In the genomic region with DNA sequence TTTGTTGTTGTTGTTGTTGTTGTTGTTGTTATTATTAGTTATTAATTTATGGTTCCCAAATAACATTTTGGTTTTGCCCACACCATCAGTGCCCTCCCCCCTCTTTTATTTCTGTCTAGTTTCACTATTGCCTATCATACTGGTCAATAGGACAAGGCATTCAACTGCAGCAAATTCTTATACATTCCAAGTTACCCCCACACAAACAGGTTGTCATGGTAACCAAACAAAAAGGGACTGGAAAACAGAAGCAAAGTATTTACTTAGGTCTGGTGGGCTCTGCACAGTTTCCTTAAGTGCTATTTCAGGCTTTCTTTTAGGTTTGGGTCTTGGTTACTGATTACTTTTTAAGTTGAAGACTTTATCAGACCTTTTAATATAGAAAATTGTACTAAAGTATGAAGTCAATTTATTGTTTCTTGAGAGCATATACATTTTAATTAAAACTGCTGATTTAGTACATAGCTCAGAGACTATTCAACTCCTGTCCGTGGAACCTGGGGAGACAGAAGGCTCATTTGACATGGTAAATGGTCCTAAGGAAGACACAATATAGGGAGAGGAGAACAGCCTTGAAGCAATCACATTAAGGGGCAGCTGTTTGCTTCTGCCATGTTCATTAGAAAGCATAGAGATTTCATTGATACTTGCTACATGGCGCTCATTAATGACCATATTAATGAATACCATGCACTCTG, we compare ENCODE assay signal across 16 mouse cellular contexts.
DNase-seq lines count a peak whose midpoint lies in the region; ATAC-seq lines count a peak whose summit lies in the region.
"Had no signal": no experiment of that assay in that cellular context is flagged by ENCODE, and none has a peak within 500 bp of the region (broad histone marks: within the 10 kb centered on the region; RNA-seq: fewer than 3 reads in every experiment).

No protein-coding gene starts in this region.

- no peaks in the 10 kb centered on the region for H3K4me1 ChIP-seq in hindbrain, embryonic 11.5 days (replicated peaks; ENCODE audit: control insufficient read depth, insufficient read depth, low read length)
- H3K4me1 ChIP-seq in hindbrain, embryonic 10.5 days (replicated peaks) = peaks cover 16% of the 10 kb centered on the region
- peaks cover 12% of the 10 kb centered on the region for H3K4me1 ChIP-seq in midbrain, embryonic 15.5 days
- H3K4me1 ChIP-seq: liver, embryonic 13.5 days; stomach, embryonic 15.5 days had no signal

- peaks cover 20% of the 10 kb centered on the region for H3K27me3 ChIP-seq in hindbrain, embryonic 11.5 days (ENCODE audit: control insufficient read depth, insufficient read depth, low read length)
- H3K27me3 ChIP-seq in hindbrain, embryonic 10.5 days (ENCODE audit: insufficient read depth, poor library complexity, severe bottlenecking) = peaks cover 76% of the 10 kb centered on the region
- peaks cover 5% of the 10 kb centered on the region; the same call in 1 of the 2 replicates for H3K27me3 ChIP-seq in midbrain, embryonic 15.5 days (replicated peaks)
- H3K27me3 ChIP-seq: liver, embryonic 13.5 days; stomach, embryonic 15.5 days had no signal

- H3K27ac ChIP-seq in hindbrain, embryonic 11.5 days (ENCODE audit: low read depth, low read length) = no peak overlapping the region
- no peak overlapping the region for H3K27ac ChIP-seq in hindbrain, embryonic 10.5 days
- H3K27ac ChIP-seq in midbrain, embryonic 15.5 days = no peak overlapping the region
- H3K27ac ChIP-seq: left cerebral cortex, adult 2 months; liver, embryonic 13.5 days; stomach, embryonic 15.5 days had no signal

- H3K36me3 ChIP-seq in hindbrain, embryonic 11.5 days (ENCODE audit: control insufficient read depth, insufficient read depth, low read length) = no peaks in the 10 kb centered on the region
- no peaks in the 10 kb centered on the region for H3K36me3 ChIP-seq in hindbrain, embryonic 10.5 days
- no peaks in the 10 kb centered on the region for H3K36me3 ChIP-seq in midbrain, embryonic 15.5 days (replicated peaks)
- H3K36me3 ChIP-seq: liver, embryonic 13.5 days; stomach, embryonic 15.5 days had no signal

- DNase-seq in hindbrain, embryonic 11.5 days (ENCODE audit: low spot score) = peak; percentile 51
- no peak for DNase-seq in hindbrain, embryonic 10.5 days (ENCODE audit: low spot score)
- DNase-seq in Muller cell, postnatal 12 days (ENCODE audit: inconsistent ontology term) = peak; percentile 34
- peak; percentile 49 for DNase-seq in embryo, embryonic 9.5 days (ENCODE audit: extremely low spot score)
- no peak for DNase-seq in heart, postnatal 14 days
- no peak for DNase-seq in thymus, postnatal 14 days
- DNase-seq: B cell, adult 2 months; cerebellum, adult 11-12 months; kidney, adult 9 months; liver, embryonic 13.5 days; lung, postnatal 10 days; thymus, postnatal 25 days had no signal

- H3K4me3 ChIP-seq in hindbrain, embryonic 11.5 days (ENCODE audit: low read depth, low read length) = no peak overlapping the region
- no peak overlapping the region for H3K4me3 ChIP-seq in hindbrain, embryonic 10.5 days
- H3K4me3 ChIP-seq in midbrain, embryonic 15.5 days = no peak overlapping the region
- H3K4me3 ChIP-seq: left cerebral cortex, adult 2 months; liver, embryonic 13.5 days; stomach, embryonic 15.5 days had no signal

- H3K9me3 ChIP-seq in hindbrain, embryonic 11.5 days (ENCODE audit: control insufficient read depth, low read length) = no peaks in the 10 kb centered on the region
- no peaks in the 10 kb centered on the region for H3K9me3 ChIP-seq in hindbrain, embryonic 10.5 days
- H3K9me3 ChIP-seq in midbrain, embryonic 15.5 days = no peaks in the 10 kb centered on the region
- H3K9me3 ChIP-seq: liver, embryonic 13.5 days; stomach, embryonic 15.5 days had no signal

- intact Hi-C loops in heart, postnatal 14 days (cut with DNase I) = no loop called here

- no peak overlapping the region for H3K9ac ChIP-seq in hindbrain, embryonic 11.5 days (ENCODE audit: low read depth, low read length)
- H3K9ac ChIP-seq in midbrain, embryonic 15.5 days = no peak overlapping the region
- H3K9ac ChIP-seq: liver, embryonic 13.5 days; stomach, embryonic 15.5 days had no signal

- no peak overlapping the region for H3K4me2 ChIP-seq in hindbrain, embryonic 11.5 days (replicated peaks; ENCODE audit: low read depth, low read length)
- no peak overlapping the region for H3K4me2 ChIP-seq in midbrain, embryonic 15.5 days
- H3K4me2 ChIP-seq: liver, embryonic 13.5 days; stomach, embryonic 15.5 days had no signal

- 42% methylated on average over 2 of the region's 2 CpGs for WGBS in hindbrain, embryonic 11.5 days
- WGBS in hindbrain, embryonic 10.5 days = 63% methylated on average over 2 of the region's 2 CpGs
- WGBS in midbrain, embryonic 15.5 days = 32% methylated on average over 2 of the region's 2 CpGs

- 0 out of 2 replicates have a peak, but pooled peaks have one; percentile 43 for ATAC-seq in hindbrain, embryonic 11.5 days (ENCODE audit: low FRiP score)
- ATAC-seq in midbrain, embryonic 15.5 days (replicated peaks) = peak; percentile 73
- ATAC-seq: inflammation-experienced regulatory T-cells, adult 6 months had no signal

Comparison
In these comparisons a context has a peak if more than half of its experiments do, and no peak if none do; other contexts are left out.
1. DNase-seq: peak in hindbrain, embryonic 11.5 days (single experiment), Muller cell, postnatal 12 days (single experiment) and embryo, embryonic 9.5 days (single experiment); none in hindbrain, embryonic 10.5 days (single experiment), heart, postnatal 14 days (0 of 2) and thymus, postnatal 14 days (single experiment).